Mouse (Mus musculus): Measurements from ENCODE around the gene Rnf7. TPM values are rescaled to one million over a fixed set of nuclear protein-coding genes. Genes with fewer than 3 reads are reported as not detected.
"Not testable (repeated sequence)": the region's sequence is repeated elsewhere in the genome, so short reads cannot be mapped to it uniquely, and the experiment has no call there.

Rnf7 gene
- polyA plus RNA-seq, 1 experiment from 2014 or later: 141 TPM

- WGBS: 50% methylated on average over 3 of the region's 3 CpGs
These were observed 4.6 kb upstream of the Rnf7 start for GRCm38 (mm10) chr9:96483028-96483427.

GRCm38 (mm10) chr9:96472356-96472755, 6.1 kb downstream of the Rnf7 start:
- peaks cover 3% of the 10 kb centered on the region; the same call in 1 of the 2 replicates for H3K4me1 ChIP-seq (replicated peaks; ENCODE audit: control insufficient read depth, insufficient read depth, low read length)
- TF ChIP-seq CTCF (IDR thresholded peaks at IDR 0.05; ENCODE audit: low read depth): no peak
- no peaks in the 10 kb centered on the region for H3K27me3 ChIP-seq (replicated peaks; ENCODE audit: control insufficient read depth, insufficient read depth, low read length)
- no peak overlapping the region for H3K4me3 ChIP-seq (ENCODE audit: low read depth, low read length)
- H3K9ac ChIP-seq (ENCODE audit: low read depth, low read length): no peak overlapping the region
- no peak overlapping the region for H3K4me2 ChIP-seq (replicated peaks; ENCODE audit: low read depth)
- no peak for ATAC-seq
- WGBS: 88% methylated on average over 3 of the region's 3 CpGs
- H3K27ac ChIP-seq (ENCODE audit: low read depth, low read length): no peak overlapping the region
- H3K36me3 ChIP-seq (ENCODE audit: control insufficient read depth, insufficient read depth): peaks cover 18% of the 10 kb centered on the region; the same call in 1 of the 2 replicates
- no peaks in the 10 kb centered on the region for H3K9me3 ChIP-seq (ENCODE audit: control insufficient read depth)

More at GRCm38 (mm10) chr9:96483028-96483427, 4.6 kb upstream of the Rnf7 start:
- Histone ChIP-seq H3K9me3 (ENCODE audit: control insufficient read depth) (no peaks in the 10 kb centered on the region), H3K4me3 (ENCODE audit: low read depth, low read length) (no peak overlapping the region), H3K27me3 (replicated peaks; ENCODE audit: control insufficient read depth, insufficient read depth, low read length) (no peaks in the 10 kb centered on the region; the same call in 1 of the 2 replicates), H3K36me3 (ENCODE audit: control insufficient read depth, insufficient read depth) (no peaks in the 10 kb centered on the region), H3K4me1 (replicated peaks; ENCODE audit: control insufficient read depth, insufficient read depth, low read length) (no peaks in the 10 kb centered on the region), H3K9ac (ENCODE audit: low read depth, low read length) (no peak overlapping the region), H3K4me2 (replicated peaks; ENCODE audit: low read depth) (no peak overlapping the region), H3K27ac (ENCODE audit: low read depth, low read length) (no peak overlapping the region)
- ATAC-seq: no peak
- TF ChIP-seq CTCF (IDR thresholded peaks at IDR 0.05; ENCODE audit: low read depth): no peak

GRCm38 (mm10) chr9:96471681-96472080, 6.8 kb downstream of the Rnf7 start:
- not testable (repeated sequence) for H3K4me2 ChIP-seq (replicated peaks; ENCODE audit: low read depth); H3K4me1 ChIP-seq (replicated peaks; ENCODE audit: control insufficient read depth, insufficient read depth, low read length); ATAC-seq; H3K9ac ChIP-seq (ENCODE audit: low read depth, low read length); H3K27ac ChIP-seq (ENCODE audit: low read depth, low read length); H3K4me3 ChIP-seq (ENCODE audit: low read depth, low read length); H3K9me3 ChIP-seq (ENCODE audit: control insufficient read depth); H3K27me3 ChIP-seq (replicated peaks; ENCODE audit: control insufficient read depth, insufficient read depth, low read length)
- H3K36me3 ChIP-seq (ENCODE audit: control insufficient read depth, insufficient read depth): peaks cover 19% of the 10 kb centered on the region; the same call in 1 of the 2 replicates
- WGBS: 82% methylated on average over 4 of the region's 4 CpGs

GRCm38 (mm10) chr9:96470266-96470974, 8.1 kb downstream of the Rnf7 start:
- peaks cover 23% of the 10 kb centered on the region for H3K36me3 ChIP-seq (ENCODE audit: control insufficient read depth, insufficient read depth)
- no peak for TF ChIP-seq CTCF (IDR thresholded peaks at IDR 0.05; ENCODE audit: low read depth)
- no peak overlapping the region for H3K27ac ChIP-seq (ENCODE audit: low read depth, low read length)
- H3K4me3 ChIP-seq (ENCODE audit: low read depth, low read length): no peak overlapping the region
- no peak for ATAC-seq
- WGBS: 87% methylated on average over 8 of the region's 8 CpGs
- H3K27me3 ChIP-seq (replicated peaks; ENCODE audit: control insufficient read depth, insufficient read depth, low read length): no peaks in the 10 kb centered on the region
- H3K9me3 ChIP-seq (ENCODE audit: control insufficient read depth): no peaks in the 10 kb centered on the region
- H3K4me1 ChIP-seq (replicated peaks; ENCODE audit: control insufficient read depth, insufficient read depth, low read length): no peaks in the 10 kb centered on the region
- H3K4me2 ChIP-seq (replicated peaks; ENCODE audit: low read depth): no peak overlapping the region
- no peak overlapping the region for H3K9ac ChIP-seq (ENCODE audit: low read depth, low read length)

- H3K27ac ChIP-seq (ENCODE audit: low read depth, low read length): no peak overlapping the region
- peaks cover 25% of the 10 kb centered on the region for H3K36me3 ChIP-seq (ENCODE audit: control insufficient read depth, insufficient read depth)
- H3K27me3 ChIP-seq (replicated peaks; ENCODE audit: control insufficient read depth, insufficient read depth, low read length): no peaks in the 10 kb centered on the region
- no peaks in the 10 kb centered on the region for H3K4me1 ChIP-seq (replicated peaks; ENCODE audit: control insufficient read depth, insufficient read depth, low read length)
- ATAC-seq: no peak
- no peak overlapping the region for H3K9ac ChIP-seq (ENCODE audit: low read depth, low read length)
- WGBS: 64% methylated on average over 8 of the region's 8 CpGs
- TF ChIP-seq CTCF (IDR thresholded peaks at IDR 0.05; ENCODE audit: low read depth): no peak
- H3K4me2 ChIP-seq (replicated peaks; ENCODE audit: low read depth): no peak overlapping the region
- no peak overlapping the region for H3K4me3 ChIP-seq (ENCODE audit: low read depth, low read length)
- H3K9me3 ChIP-seq (ENCODE audit: control insufficient read depth): no peaks in the 10 kb centered on the region
These were observed 8.8 kb downstream of the Rnf7 start for GRCm38 (mm10) chr9:96469556-96470265.

GRCm38 (mm10) chr9:96463708-96464107, 14.8 kb downstream of the Rnf7 start:
- Histone ChIP-seq H3K4me3 (ENCODE audit: low read depth, low read length) (no peak overlapping the region), H3K27me3 (replicated peaks; ENCODE audit: control insufficient read depth, insufficient read depth, low read length) (no peaks in the 10 kb centered on the region), H3K9me3 (ENCODE audit: control insufficient read depth) (0 out of 2 replicates have a peak, but pooled peaks cover 3% of the 10 kb centered on the region), H3K4me2 (replicated peaks; ENCODE audit: low read depth) (no peak overlapping the region), H3K27ac (ENCODE audit: low read depth, low read length) (no peak overlapping the region), H3K9ac (ENCODE audit: low read depth, low read length) (no peak overlapping the region), H3K36me3 (ENCODE audit: control insufficient read depth, insufficient read depth) (peaks cover 18% of the 10 kb centered on the region), H3K4me1 (replicated peaks; ENCODE audit: control insufficient read depth, insufficient read depth, low read length) (no peaks in the 10 kb centered on the region)
- no peak for TF ChIP-seq CTCF (IDR thresholded peaks at IDR 0.05; ENCODE audit: low read depth)
- 77% methylated on average over 10 of the region's 10 CpGs for WGBS
- ATAC-seq: no peak

Measured in intestine, postnatal 0 days (tissue).